Mouse (Mus musculus): ENCODE data around the gene Hoxa6.

GRCm38 (mm10) chr6:52211961-52212360 is 3.4 kb upstream of the Hoxa6 start:
- TF ChIP-seq CTCF (IDR thresholded peaks at IDR 0.05), result no peak
- no peak for TF ChIP-seq EP300 (IDR thresholded peaks at IDR 0.05)
